Mouse (Mus musculus) brain, embryonic 14.5 days (tissue): ENCODE results near the gene Fam83c.

Source experiments
- CTCF ChIP-seq: fragments of 200-500 bp; IDR thresholded peaks from 2 replicates; pipeline ENCODE4 v1.5.1; 2012; ENCODE audit warnings: inconsistent platforms, mild to moderate bottlenecking, moderate library complexity, borderline replicate concordance; ENCODE audit not compliant: insufficient read depth, insufficient read length; ENCODE audit errors: extremely low read depth
- POLR2A ChIP-seq: fragments of 200-500 bp; IDR thresholded peaks from 2 replicates; pipeline ENCODE4 v1.6.1; 2012; ENCODE audit warnings: mild to moderate bottlenecking, inconsistent platforms, borderline replicate concordance; ENCODE audit not compliant: poor library complexity, insufficient read depth, insufficient read length, severe bottlenecking; ENCODE audit errors: extremely low read depth

DNA sequence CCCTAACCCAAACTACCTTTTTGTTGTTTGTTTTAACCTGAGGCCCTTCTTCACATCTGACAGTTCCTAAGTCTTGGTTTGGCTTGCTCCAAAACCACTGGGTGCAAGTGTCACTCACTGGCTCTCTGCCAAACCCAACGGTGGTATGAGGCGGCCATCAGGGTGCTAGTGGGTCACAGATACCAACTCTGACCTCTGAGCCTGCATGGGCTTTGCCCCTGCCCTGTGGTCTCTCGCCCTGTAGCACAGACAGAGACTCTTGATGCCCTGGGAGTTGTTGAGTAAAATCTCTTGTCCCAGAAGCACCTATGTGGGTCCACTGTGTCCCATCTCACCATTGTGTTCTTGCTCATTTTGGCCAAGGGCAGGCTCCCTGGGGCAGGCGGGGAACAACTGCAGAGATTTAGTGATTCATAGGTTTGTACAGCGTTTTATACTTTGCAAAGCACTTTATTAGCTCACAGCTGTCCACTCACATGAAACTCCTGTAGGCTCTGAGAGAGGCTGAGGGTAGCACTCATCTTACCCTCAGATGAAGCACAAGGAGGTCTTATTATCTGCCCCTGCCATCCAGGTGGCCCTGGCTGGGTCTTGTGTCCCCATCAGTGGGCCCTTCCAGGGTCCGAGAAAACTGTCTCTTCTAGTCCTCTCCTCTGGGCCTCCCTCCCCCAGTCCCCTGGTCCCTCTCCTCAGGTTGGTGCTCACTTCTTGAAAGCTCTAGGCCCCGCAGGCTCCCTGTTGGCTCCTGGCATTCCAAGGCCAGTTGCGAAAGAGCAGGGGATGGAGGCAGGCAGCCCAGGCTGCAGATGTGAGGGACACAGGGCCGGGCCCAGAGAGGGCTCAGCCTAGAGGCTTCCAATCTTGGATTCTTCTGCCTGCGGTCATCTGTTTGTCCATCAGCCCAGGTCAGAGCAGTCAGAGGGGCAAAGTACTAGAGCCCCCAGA, 17.1 kb downstream of the Fam83c start:
- TF ChIP-seq CTCF = no peak
- no peak for TF ChIP-seq POLR2A
